Mouse (Mus musculus): ENCODE results near the gene Spop. TPM values are rescaled to one million over a fixed set of nuclear protein-coding genes. Genes with fewer than 3 reads are reported as not detected.

Gene Spop
- polyA plus RNA-seq, 1 experiment from 2014 or later, result 155 TPM

Other genes starting within 250 kb of the Spop start
- gene Tac4, start 152.6 kb upstream of the Spop start, polyA plus RNA-seq (2015; fragmentation: Nextera tagmentation; extraction: Ambion mirVana), result 0.12 TPM in 1 of 2 replicates, not detected in the other
- 85.0 and 92.3 TPM in 2 replicates for gene Kat7, start 103.8 kb upstream of the Spop start, polyA plus RNA-seq (2015; fragmentation: Nextera tagmentation; extraction: Ambion mirVana)
- 9.9 and 10.1 TPM in 2 replicates for gene Fam117a, start 77.1 kb upstream of the Spop start, polyA plus RNA-seq (2015; fragmentation: Nextera tagmentation; extraction: Ambion mirVana)
- gene Slc35b1, start 29.4 kb upstream of the Spop start, polyA plus RNA-seq (2015; fragmentation: Nextera tagmentation; extraction: Ambion mirVana), result 99.2 and 102 TPM in 2 replicates
- gene Nxph3, start 100.5 kb downstream of the Spop start, polyA plus RNA-seq (2015; fragmentation: Nextera tagmentation; extraction: Ambion mirVana), result 0.36 and 0.62 TPM in 2 replicates
- 29.7 and 29.9 TPM in 2 replicates for gene Ngfr, start 173.7 kb downstream of the Spop start, polyA plus RNA-seq (2015; fragmentation: Nextera tagmentation; extraction: Ambion mirVana)

All from kidney, embryonic 16.5 days (tissue).